Mouse (Mus musculus): ENCODE results near the gene E030030I06Rik. TPM values are rescaled to one million over a fixed set of nuclear protein-coding genes. Genes with fewer than 3 reads are reported as not detected.

Gene E030030I06Rik
- polyA plus RNA-seq (2015; fragmentation: Nextera tagmentation; extraction: Ambion mirVana): 8.1 and 10.1 TPM in 2 replicates

DNA sequence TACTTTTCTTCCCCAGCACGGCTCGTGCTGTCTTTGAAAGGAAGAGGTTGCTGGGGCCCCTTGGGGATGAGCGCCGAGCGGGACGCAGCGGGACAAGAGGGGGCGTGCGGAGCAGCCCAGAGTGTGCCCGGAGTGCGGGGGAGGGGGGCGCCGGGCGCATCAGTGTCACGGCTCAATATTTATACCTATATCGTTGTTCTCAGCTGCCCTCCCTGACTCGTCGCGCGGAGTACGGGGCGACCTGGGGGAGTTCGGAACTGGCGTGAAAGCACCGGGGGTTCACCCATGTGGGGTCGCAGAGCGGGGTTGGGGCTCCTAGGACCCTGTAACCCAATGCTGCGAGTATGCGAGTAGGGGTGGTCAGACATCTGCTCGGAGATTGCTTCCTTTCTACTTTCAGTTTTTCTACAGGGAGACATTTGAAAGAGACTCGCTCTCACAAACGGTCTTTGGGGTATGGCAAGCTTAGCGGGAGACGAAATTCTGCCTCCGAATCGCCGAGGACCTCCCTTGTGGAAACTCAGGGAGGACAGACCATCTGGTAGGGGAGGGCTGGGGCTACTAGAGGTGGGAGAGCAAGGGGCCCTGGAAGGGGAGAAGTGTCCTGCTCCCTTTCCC lies at the start of gene E030030I06Rik:
Gene E030030I06Rik, minus strand, starts transcription at position 198 of the 618 bp plus-strand sequence.

DNA sequence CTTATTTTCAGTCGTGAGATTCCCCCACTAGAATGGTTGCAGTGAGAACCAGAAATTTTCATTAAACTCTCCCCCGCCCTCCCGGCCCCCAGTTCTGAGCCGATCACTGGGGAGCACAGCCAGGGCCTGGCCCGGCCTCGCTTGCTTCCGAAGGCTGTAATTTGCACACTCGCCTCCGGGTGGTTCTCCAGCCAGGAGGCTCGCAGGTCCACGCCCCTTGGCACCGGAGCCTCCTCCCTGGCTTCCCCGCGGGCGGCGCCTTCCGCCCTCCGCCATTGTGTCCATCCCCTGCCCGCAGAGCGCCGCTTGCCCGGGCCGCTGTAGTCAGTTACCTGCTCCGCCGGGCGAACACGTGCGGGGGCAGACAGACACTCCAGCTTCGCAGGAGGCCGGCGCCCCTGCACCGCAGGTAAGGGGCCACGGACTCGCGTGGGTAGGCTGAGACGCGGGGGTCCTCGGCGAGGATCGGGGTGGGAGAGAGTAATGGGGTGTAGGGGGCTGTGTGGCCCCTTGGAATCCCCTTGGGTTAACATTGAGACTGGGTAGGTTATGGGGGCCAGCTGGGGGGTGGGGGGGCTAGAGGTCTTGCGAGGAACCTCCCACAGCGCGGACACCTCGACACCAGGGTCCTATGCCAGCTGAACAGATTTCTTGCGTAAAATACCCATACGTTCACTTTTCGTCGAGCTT lies 9.4 kb upstream of the E030030I06Rik start, which contains the start of the genes Raet1e and H60b:
Gene Raet1e, plus strand, starts transcription at position 260 of the 690 bp plus-strand sequence.
Gene H60b, plus strand, starts transcription at position 277 of the 690 bp plus-strand sequence.

DNA sequence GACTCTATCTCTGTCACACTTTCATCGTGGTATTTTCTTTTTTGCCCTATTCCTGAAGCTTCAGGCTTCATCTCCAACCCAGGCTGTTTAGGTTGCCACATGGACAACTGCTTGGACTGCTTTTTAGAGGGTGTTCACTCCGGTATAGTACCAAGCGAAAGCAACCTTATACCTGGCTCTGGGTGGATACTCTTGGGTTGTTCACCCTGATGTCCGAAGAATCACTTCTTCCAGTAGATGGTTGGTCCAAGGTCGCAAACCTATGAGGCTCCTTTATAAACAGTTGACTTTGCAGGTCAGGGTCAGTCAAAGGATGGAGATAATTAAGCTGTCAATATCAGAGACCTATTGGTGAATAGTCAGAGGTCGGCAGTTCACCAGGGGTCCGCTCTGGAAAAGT lies 81.1 kb downstream of the E030030I06Rik start, which contains the start of gene 4930444G20Rik:
Gene 4930444G20Rik, minus strand, starts transcription at position 101 of the 400 bp plus-strand sequence.

Other genes with a start within 250 kb of the E030030I06Rik start
- not detected in 2 replicates for gene 4930444G20Rik, start 81.2 kb downstream of the E030030I06Rik start, polyA plus RNA-seq (2015; fragmentation: Nextera tagmentation; extraction: Ambion mirVana)
- 3.6 and 4.7 TPM in 2 replicates for gene Raet1e, start 9.3 kb upstream of the E030030I06Rik start, polyA plus RNA-seq (2015; fragmentation: Nextera tagmentation; extraction: Ambion mirVana)
- gene H60b, start 9.3 kb upstream of the E030030I06Rik start, polyA plus RNA-seq (2015; fragmentation: Nextera tagmentation; extraction: Ambion mirVana): 0.66 and 0.96 TPM in 2 replicates
- 3.8 and 5.7 TPM in 2 replicates for gene Raet1d, start 211.3 kb upstream of the E030030I06Rik start, polyA plus RNA-seq (2015; fragmentation: Nextera tagmentation; extraction: Ambion mirVana)

Measured in urinary bladder, postnatal 0 days (tissue).